Mouse (Mus musculus) layer of hippocampus, adult 8-10 months (tissue): ENCODE results near the gene Zfp592. TPM values are rescaled to one million over a fixed set of nuclear protein-coding genes. Genes with fewer than 3 reads are reported as not detected.
A peak's percentile ranks its signal among the peaks of the same experiment; 100 is the strongest.

Source experiments
- DNase-seq, 2 experiments: peaks; one replicate each; pipeline ENCODE4 v3.0.0; 2022; ENCODE audit warnings: low spot score in 2 of 2
- total RNA-seq, 4 experiments: library from RNA; stranded (reverse); gene quantifications; 2 replicates each; pipeline ENCODE4 v1.2.4; 2022

Zfp592 gene
- total RNA-seq, 4 experiments from 2014 or later = 21.5 to 30.6 (median 26.4) TPM

- DNase-seq = peak; percentile 8 to 17
These were observed 567 bp downstream of the Zfp592 start for GRCm38 (mm10) chr7:80993834-80994662.

GRCm38 (mm10) chr7:80994663-80995005 is 1.2 kb downstream of the Zfp592 start:
- no peak for DNase-seq

- DNase-seq = no peak
These were observed 2.0 kb downstream of the Zfp592 start for GRCm38 (mm10) chr7:80995266-80996146.

GRCm38 (mm10) chr7:80997776-80998175 is 4.3 kb downstream of the Zfp592 start:
- no peak for DNase-seq

- DNase-seq = no peak
These were observed 6.1 kb downstream of the Zfp592 start for GRCm38 (mm10) chr7:80999536-80999935.

- DNase-seq = no peak
These were observed 8.4 kb downstream of the Zfp592 start for GRCm38 (mm10) chr7:81001844-81002243.

- DNase-seq = no peak
These were observed 11.1 kb downstream of the Zfp592 start for GRCm38 (mm10) chr7:81004556-81005079.

- DNase-seq = no peak
These were observed 12.5 kb downstream of the Zfp592 start for GRCm38 (mm10) chr7:81005969-81006368.

- no peak for DNase-seq
These were observed 14.8 kb downstream of the Zfp592 start for GRCm38 (mm10) chr7:81008285-81008684.

GRCm38 (mm10) chr7:81011576-81011975 is 18.1 kb downstream of the Zfp592 start:
- no peak for DNase-seq

GRCm38 (mm10) chr7:81020307-81020706 is 26.8 kb downstream of the Zfp592 start:
- DNase-seq = no peak

- DNase-seq = no peak
These were observed 29.2 kb downstream of the Zfp592 start for GRCm38 (mm10) chr7:81022731-81023130.

GRCm38 (mm10) chr7:81024118-81024517 is 30.6 kb downstream of the Zfp592 start:
- DNase-seq = no peak

GRCm38 (mm10) chr7:81024651-81025050 is 31.2 kb downstream of the Zfp592 start:
- DNase-seq = no peak

- DNase-seq = no peak
These were observed 32.3 kb downstream of the Zfp592 start for GRCm38 (mm10) chr7:81025751-81026150.

GRCm38 (mm10) chr7:81039711-81040110 is 46.2 kb downstream of the Zfp592 start:
- DNase-seq = no peak

GRCm38 (mm10) chr7:81043023-81043620 is 49.6 kb downstream of the Zfp592 start:
- peak in 1 of 2 experiments; percentile 28 for DNase-seq

- DNase-seq = no peak
These were observed 54.4 kb downstream of the Zfp592 start for GRCm38 (mm10) chr7:81047847-81048246.

GRCm38 (mm10) chr7:81048513-81048912 is 55.0 kb downstream of the Zfp592 start:
- no peak for DNase-seq

- no peak for DNase-seq
These were observed 56.5 kb downstream of the Zfp592 start for GRCm38 (mm10) chr7:81049966-81050365.

GRCm38 (mm10) chr7:81055709-81056370 is 62.4 kb downstream of the Zfp592 start:
- DNase-seq = no peak
